Mouse (Mus musculus) G1E (cell line): ENCODE measurements around the gene Dstyk. TPM values are rescaled to one million over a fixed set of nuclear protein-coding genes. Genes with fewer than 3 reads are reported as not detected.

Experiments
- ATAC-seq: 2 replicates; pipeline ENCODE4 v1.8.0; 2016; ENCODE audit warnings: mild to moderate bottlenecking; ENCODE audit not compliant: insufficient number of reproducible peaks, poor library complexity, low FRiP score, severe bottlenecking; ENCODE audit errors: extremely low read depth
- DNase-seq: peaks from one replicate; pipeline ENCODE4 v3.0.0; 2012; ENCODE audit warnings: low spot score
- H3K27me3 ChIP-seq: 2 replicates; pipeline ENCODE4 v1.6.1; 2012; ENCODE audit warnings: mild to moderate bottlenecking, low read length, inconsistent platforms; ENCODE audit not compliant: insufficient read depth
- H3K36me3 ChIP-seq: replicated peaks from 2 replicates; pipeline ENCODE3; 2012; ENCODE audit warnings: mild to moderate bottlenecking, inconsistent platforms
- H3K4me1 ChIP-seq: 2 replicates; pipeline ENCODE4 v1.6.1; 2012; ENCODE audit warnings: low read depth, low read length, inconsistent platforms, mixed read lengths; ENCODE audit not compliant: insufficient read depth
- H3K4me3 ChIP-seq: 2 replicates; pipeline ENCODE4 v1.5.1; 2012; ENCODE audit warnings: low read depth, mild to moderate bottlenecking, inconsistent platforms, low read length, moderate library complexity, mixed read lengths
- H3K9me3 ChIP-seq: replicated peaks from 2 replicates; pipeline ENCODE4 v1.6.1; 2012; ENCODE audit warnings: inconsistent platforms
- CTCF ChIP-seq: IDR thresholded peaks from 2 replicates; pipeline ENCODE4 v1.5.1; 2012; ENCODE audit warnings: low read depth, low read length, inconsistent platforms, mixed read lengths
- GATA1 ChIP-seq: IDR thresholded peaks from 2 replicates; pipeline ENCODE4 v1.6.1; 2012; ENCODE audit warnings: borderline replicate concordance, low read length, inconsistent platforms, mixed read lengths
- GATA2 ChIP-seq: IDR thresholded peaks from 2 replicates; pipeline ENCODE4 v1.6.1; 2012; ENCODE audit warnings: low read depth, low read length, inconsistent platforms, borderline replicate concordance
- POLR2AphosphoS5 ChIP-seq: IDR thresholded peaks from 2 replicates; pipeline ENCODE4 v1.6.1; 2012; ENCODE audit warnings: low read depth, low read length, inconsistent platforms; ENCODE audit not compliant: insufficient replicate concordance
- TAL1 ChIP-seq: conservative IDR thresholded peaks from 2 replicates; pipeline ENCODE4 v1.6.1; 2012; ENCODE audit warnings: low read depth, low read length, inconsistent platforms, mixed read lengths
- polyA plus RNA-seq: library from polyadenylated mRNA; stranded (reverse); fragments of >175 nt; gene quantifications from 2 replicates; pipeline ENCODE4 v1.2.3, GENCODE M21; 2012
- total RNA-seq, 2 experiments: library from RNA; stranded (forward) in 1 of 2; stranded (reverse) in 1 of 2; fragments of 200-1000 nt in 1 of 2; fragments of >200 nt in 1 of 2; fragmentation: Nextera tagmentation in 1 of 2; gene quantifications; 2 replicates each; pipeline ENCODE4 v1.2.3; 2014 to 2017

Dstyk gene
- total and polyA plus RNA-seq, 3 experiments: 2.3 to 22.7 (median 19.0) TPM

DNA sequence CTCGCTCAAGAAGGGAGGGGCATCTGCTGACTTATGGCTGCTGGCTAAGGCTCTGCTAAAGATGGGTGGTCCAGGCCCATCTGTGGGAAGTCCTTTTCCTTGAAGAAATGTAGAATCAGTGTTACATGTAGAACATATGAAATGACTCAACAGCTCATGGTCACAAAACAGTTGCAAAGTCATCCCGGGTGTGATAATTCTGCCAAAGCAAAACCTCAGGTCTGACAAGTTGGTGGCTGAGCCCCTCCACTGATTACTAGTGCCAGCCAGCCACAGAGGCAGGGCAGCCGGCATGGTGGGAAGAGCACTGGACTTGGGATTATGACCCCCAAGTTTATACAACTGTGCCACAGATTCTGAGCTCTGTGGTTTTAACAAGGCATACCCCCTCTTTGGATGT, 39.5 kb upstream of the Dstyk start:
- H3K9me3 ChIP-seq: no peaks in the 10 kb centered on the region
- no peak for TF ChIP-seq CTCF
- TF ChIP-seq TAL1: no peak
- no peak for TF ChIP-seq GATA1
- TF ChIP-seq POLR2AphosphoS5: no peak
- TF ChIP-seq GATA2: no peak
- no peaks in the 10 kb centered on the region for H3K27me3 ChIP-seq
- peaks cover 78% of the 10 kb centered on the region for H3K36me3 ChIP-seq
- H3K4me1 ChIP-seq: peaks cover 97% of the 10 kb centered on the region
- DNase-seq (no peak), ATAC-seq (no peak)
- peak overlapping the region; percentile 7; the same call in 1 of the 2 replicates for H3K4me3 ChIP-seq

DNA sequence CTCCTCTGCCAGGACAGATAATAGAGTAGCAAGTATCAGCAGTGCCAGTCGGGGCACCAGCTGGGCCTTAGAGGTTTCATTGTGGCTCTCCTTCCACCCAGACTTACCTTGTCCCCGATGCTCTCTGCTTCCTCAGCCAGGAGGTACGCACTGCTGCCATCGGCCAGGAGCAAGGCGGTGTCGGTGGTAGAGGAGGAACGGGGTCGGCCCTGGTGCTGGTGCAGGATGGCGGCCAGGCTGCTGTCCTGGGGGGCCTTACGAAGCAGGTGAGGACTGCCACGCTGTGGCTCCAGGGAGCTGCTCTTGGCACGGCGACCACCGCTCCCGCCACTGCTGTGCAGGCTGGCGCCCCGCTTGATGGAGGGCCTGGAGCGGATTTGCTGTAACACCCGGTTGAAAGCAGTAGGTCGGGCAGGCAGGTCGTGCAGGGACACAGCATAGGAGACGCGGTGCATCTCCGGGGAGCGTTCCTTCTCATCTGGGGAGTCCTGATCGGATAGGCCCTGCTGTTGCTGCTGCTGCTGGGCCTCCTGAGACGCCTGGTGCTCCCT, 36.7 kb upstream of the Dstyk start:
- Histone ChIP-seq H3K4me1 (peaks cover 95% of the 10 kb centered on the region), H3K4me3 (peak overlapping the region; percentile 24; the same call in 1 of the 2 replicates), H3K36me3 (peaks cover 70% of the 10 kb centered on the region), H3K9me3 (no peaks in the 10 kb centered on the region), H3K27me3 (no peaks in the 10 kb centered on the region)
- DNase-seq (no peak), ATAC-seq (no peak)
- no peak for TF ChIP-seq CTCF
- TF ChIP-seq GATA2: no peak
- no peak for TF ChIP-seq TAL1
- TF ChIP-seq POLR2AphosphoS5: no peak
- no peak for TF ChIP-seq GATA1

DNA sequence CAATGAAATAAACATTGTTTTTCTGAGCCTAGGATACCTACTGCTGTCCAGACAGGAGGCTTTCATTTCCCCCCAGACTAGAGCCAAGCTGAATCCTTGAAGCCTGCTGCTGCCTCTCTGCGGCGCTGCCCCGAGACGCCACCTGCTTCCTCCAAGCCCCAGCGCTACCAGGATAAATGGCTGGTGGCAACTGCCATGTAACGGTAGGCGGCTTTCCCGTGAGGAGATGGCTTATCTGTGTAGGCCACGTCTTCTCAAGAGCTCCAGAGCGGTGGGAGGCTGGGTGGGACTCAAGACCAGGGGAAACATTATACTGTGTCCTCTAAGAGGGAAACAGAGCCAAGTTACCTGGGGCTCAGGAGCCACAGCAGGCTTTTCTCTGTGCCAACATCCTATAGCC, 35.4 kb upstream of the Dstyk start:
- Histone ChIP-seq H3K4me1 (peaks cover 95% of the 10 kb centered on the region), H3K36me3 (peaks cover 69% of the 10 kb centered on the region), H3K9me3 (no peaks in the 10 kb centered on the region), H3K27me3 (no peaks in the 10 kb centered on the region), H3K4me3 (peak overlapping the region; percentile 63; the same call in 1 of the 2 replicates)
- peak; percentile 86 for ATAC-seq
- DNase-seq: peak; percentile 93
- TF ChIP-seq TAL1 (peak; percentile 29; the same call in 1 of the 2 replicates), GATA1 (no peak), POLR2AphosphoS5 (no peak), GATA2 (no peak), CTCF (no peak)

DNA sequence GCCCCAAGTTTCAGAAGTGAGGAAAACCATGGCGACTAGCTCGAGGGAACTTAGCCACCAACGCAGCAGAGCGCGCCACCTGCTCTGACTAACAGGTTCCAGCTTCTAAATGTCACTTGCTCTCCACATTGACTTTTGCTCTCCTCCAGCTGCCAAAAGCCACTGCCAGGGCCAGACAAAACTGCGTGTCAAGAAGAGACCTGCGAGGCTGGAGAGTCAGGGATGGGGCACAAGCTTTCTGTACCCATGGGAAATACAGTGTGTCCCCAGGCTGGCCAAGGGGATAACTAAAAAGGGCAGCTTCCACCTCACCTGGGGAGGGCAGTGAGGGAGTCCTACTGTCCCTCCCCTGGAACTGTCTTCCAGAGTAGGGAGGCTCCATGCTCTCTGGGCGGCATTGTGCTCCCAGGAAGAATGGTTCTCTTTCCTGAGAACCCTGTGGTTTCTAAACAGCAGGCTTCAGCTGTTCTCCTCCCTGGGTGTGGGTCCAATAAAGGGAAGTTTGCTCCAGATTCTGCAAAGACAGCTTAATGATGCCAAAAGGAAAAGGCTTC, 33.3 kb upstream of the Dstyk start:
- H3K9me3 ChIP-seq: no peaks in the 10 kb centered on the region
- H3K36me3 ChIP-seq: peaks cover 50% of the 10 kb centered on the region
- DNase-seq (no peak), ATAC-seq (no peak)
- no peak for TF ChIP-seq GATA1
- TF ChIP-seq TAL1: no peak
- no peak for TF ChIP-seq GATA2
- no peak for TF ChIP-seq POLR2AphosphoS5
- no peak for TF ChIP-seq CTCF
- H3K4me3 ChIP-seq: no peak overlapping the region
- H3K4me1 ChIP-seq: peaks cover 92% of the 10 kb centered on the region
- no peaks in the 10 kb centered on the region for H3K27me3 ChIP-seq

DNA sequence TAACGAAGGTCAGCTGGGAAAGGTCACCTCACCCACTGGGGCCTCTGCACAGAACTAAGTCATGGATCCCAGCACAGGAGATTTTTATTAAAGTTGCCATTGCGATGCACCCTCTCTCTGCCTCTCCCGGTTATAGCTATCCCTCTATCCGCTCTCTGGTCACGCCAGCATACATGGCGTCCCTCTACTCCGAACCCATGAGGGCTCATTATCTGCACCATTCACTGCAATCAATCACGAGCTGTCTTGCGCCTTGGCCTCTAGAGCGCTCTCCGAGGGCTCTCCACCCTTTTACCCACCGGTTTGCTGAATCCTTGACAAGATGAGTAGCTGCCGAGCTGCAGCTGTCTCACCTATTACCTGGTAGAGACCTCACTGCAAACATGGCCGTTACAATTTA, 32.1 kb upstream of the Dstyk start:
- H3K4me3 ChIP-seq: no peak overlapping the region; the same call in 1 of the 2 replicates

DNA sequence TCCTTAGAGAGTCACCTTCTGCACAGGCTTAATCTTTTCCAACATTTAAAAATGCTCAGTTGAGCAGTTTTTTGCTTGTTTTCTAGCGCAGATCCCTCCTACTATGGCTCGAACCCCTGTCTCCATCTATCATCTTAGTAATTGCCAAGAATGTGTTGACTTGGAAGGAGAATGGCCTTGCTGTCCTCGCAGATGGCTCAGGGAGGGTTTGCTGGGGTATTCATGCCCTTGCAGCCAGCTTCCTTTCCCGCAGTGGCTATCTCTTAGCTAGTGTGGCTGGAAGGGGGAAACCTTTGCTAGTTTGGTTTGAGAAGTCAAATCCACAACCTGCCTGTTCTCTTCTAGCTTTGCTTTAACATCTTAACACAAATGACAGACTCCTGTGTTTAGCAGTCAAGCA, 31.6 kb upstream of the Dstyk start:
- Histone ChIP-seq H3K4me1 (peaks cover 95% of the 10 kb centered on the region), H3K9me3 (no peaks in the 10 kb centered on the region), H3K36me3 (peaks cover 34% of the 10 kb centered on the region), H3K4me3 (no peak overlapping the region), H3K27me3 (no peaks in the 10 kb centered on the region)
- no peak for ATAC-seq
- TF ChIP-seq POLR2AphosphoS5 (no peak), TAL1 (no peak), GATA1 (no peak), GATA2 (no peak), CTCF (no peak)
- no peak for DNase-seq

More for the DNA sequence above, 32.1 kb upstream of the Dstyk start:
- TF ChIP-seq GATA2 (no peak), TAL1 (no peak), GATA1 (no peak), POLR2AphosphoS5 (no peak), CTCF (no peak)
- Histone ChIP-seq H3K9me3 (no peaks in the 10 kb centered on the region), H3K27me3 (no peaks in the 10 kb centered on the region), H3K36me3 (peaks cover 39% of the 10 kb centered on the region), H3K4me1 (peaks cover 95% of the 10 kb centered on the region)
- DNase-seq (no peak), ATAC-seq (no peak)
